Mouse (Mus musculus): ENCODE data around the gene Rhbdl1.

GRCm38 (mm10) chr17:25810890-25811289, 26.2 kb downstream of the Rhbdl1 start:
- TF ChIP-seq GATA1 (IDR thresholded peaks at IDR 0.05; ENCODE audit: borderline replicate concordance, low read length) = no peak
- TF ChIP-seq FLI1 (IDR thresholded peaks at IDR 0.05; ENCODE audit: low read length) = no peak
